Mouse (Mus musculus): ENCODE data around the gene Lgals4. TPM values are rescaled to one million over a fixed set of nuclear protein-coding genes. Genes with fewer than 3 reads are reported as not detected.

Gene Lgals4
- polyA plus RNA-seq, 1 experiment from 2014 or later: 10.9 TPM

GRCm38 (mm10) chr7:28820358-28821260, 13.0 kb upstream of the Lgals4 start:
- H3K4me3 ChIP-seq (replicated peaks; ENCODE audit: low read depth, low read length): no peak overlapping the region
- WGBS: 65% methylated on average over 12 of the region's 12 CpGs
- H3K4me2 ChIP-seq (ENCODE audit: low read length): no peak overlapping the region
- H3K36me3 ChIP-seq (ENCODE audit: insufficient read depth, low read length): peaks cover 67% of the 10 kb centered on the region
- peaks cover 7% of the 10 kb centered on the region for H3K4me1 ChIP-seq (replicated peaks; ENCODE audit: insufficient read depth, low read length)
- no peak for ATAC-seq (replicated peaks; ENCODE audit: low FRiP score, low read depth)
- H3K9me3 ChIP-seq (replicated peaks; ENCODE audit: low read length): no peaks in the 10 kb centered on the region
- TF ChIP-seq CTCF (IDR thresholded peaks at IDR 0.05; ENCODE audit: low read depth): no peak
- DNase-seq (ENCODE audit: low spot score): no peak
- no peak overlapping the region for H3K9ac ChIP-seq (ENCODE audit: low read depth, low read length)
- no peaks in the 10 kb centered on the region for H3K27me3 ChIP-seq (ENCODE audit: insufficient read depth, low read length)
- H3K27ac ChIP-seq: 0 out of 2 replicates have a peak overlapping the region, but pooled peaks have one; percentile 40

- ATAC-seq (replicated peaks; ENCODE audit: low FRiP score, low read depth): no peak
- no peak for DNase-seq (ENCODE audit: low spot score)
- H3K27me3 ChIP-seq (ENCODE audit: insufficient read depth, low read length): no peaks in the 10 kb centered on the region
- peaks cover 13% of the 10 kb centered on the region for H3K4me1 ChIP-seq (replicated peaks; ENCODE audit: insufficient read depth, low read length)
- no peaks in the 10 kb centered on the region for H3K9me3 ChIP-seq (replicated peaks; ENCODE audit: low read length)
- WGBS: 50% methylated on average over 10 of the region's 10 CpGs
- 0 out of 2 replicates have a peak overlapping the region, but pooled peaks have one; percentile 40 for H3K27ac ChIP-seq
- H3K9ac ChIP-seq (ENCODE audit: low read depth, low read length): no peak overlapping the region
- H3K4me2 ChIP-seq (ENCODE audit: low read length): no peak overlapping the region
- TF ChIP-seq CTCF (IDR thresholded peaks at IDR 0.05; ENCODE audit: low read depth): no peak
- H3K36me3 ChIP-seq (ENCODE audit: insufficient read depth, low read length): peaks cover 59% of the 10 kb centered on the region
- H3K4me3 ChIP-seq (replicated peaks; ENCODE audit: low read depth, low read length): no peak overlapping the region
These were observed 12.3 kb upstream of the Lgals4 start for GRCm38 (mm10) chr7:28821261-28821831.

GRCm38 (mm10) chr7:28822556-28822955, 11.1 kb upstream of the Lgals4 start:
- DNase-seq (ENCODE audit: low spot score) (no peak), ATAC-seq (replicated peaks; ENCODE audit: low FRiP score, low read depth) (no peak)
- Histone ChIP-seq H3K27me3 (ENCODE audit: insufficient read depth, low read length) (no peaks in the 10 kb centered on the region), H3K9me3 (replicated peaks; ENCODE audit: low read length) (no peaks in the 10 kb centered on the region), H3K36me3 (ENCODE audit: insufficient read depth, low read length) (peaks cover 49% of the 10 kb centered on the region), H3K4me3 (replicated peaks; ENCODE audit: low read depth, low read length) (no peak overlapping the region), H3K27ac (0 out of 2 replicates have a peak overlapping the region, but pooled peaks have one; percentile 5), H3K4me1 (replicated peaks; ENCODE audit: insufficient read depth, low read length) (peaks cover 13% of the 10 kb centered on the region), H3K4me2 (ENCODE audit: low read length) (no peak overlapping the region), H3K9ac (ENCODE audit: low read depth, low read length) (no peak overlapping the region)
- no peak for TF ChIP-seq CTCF (IDR thresholded peaks at IDR 0.05; ENCODE audit: low read depth)
- 83% methylated on average over 1 of the region's 1 CpGs for WGBS

GRCm38 (mm10) chr7:28822993-28823903, 10.4 kb upstream of the Lgals4 start:
- Histone ChIP-seq H3K9ac (ENCODE audit: low read depth, low read length) (no peak overlapping the region), H3K9me3 (replicated peaks; ENCODE audit: low read length) (no peaks in the 10 kb centered on the region), H3K27me3 (ENCODE audit: insufficient read depth, low read length) (no peaks in the 10 kb centered on the region), H3K27ac (peak overlapping the region; percentile 92), H3K4me2 (ENCODE audit: low read length) (no peak overlapping the region), H3K4me3 (replicated peaks; ENCODE audit: low read depth, low read length) (no peak overlapping the region), H3K4me1 (replicated peaks; ENCODE audit: insufficient read depth, low read length) (peaks cover 13% of the 10 kb centered on the region), H3K36me3 (ENCODE audit: insufficient read depth, low read length) (peaks cover 42% of the 10 kb centered on the region)
- TF ChIP-seq CTCF (IDR thresholded peaks at IDR 0.05; ENCODE audit: low read depth): no peak
- 60% methylated on average over 10 of the region's 10 CpGs for WGBS
- ATAC-seq (replicated peaks; ENCODE audit: low FRiP score, low read depth) (no peak), DNase-seq (ENCODE audit: low spot score) (no peak)

GRCm38 (mm10) chr7:28823932-28824331, 9.7 kb upstream of the Lgals4 start:
- no peak overlapping the region for H3K4me2 ChIP-seq (ENCODE audit: low read length)
- TF ChIP-seq CTCF (IDR thresholded peaks at IDR 0.05; ENCODE audit: low read depth): no peak
- H3K27me3 ChIP-seq (ENCODE audit: insufficient read depth, low read length): no peaks in the 10 kb centered on the region
- no peak for DNase-seq (ENCODE audit: low spot score)
- H3K4me3 ChIP-seq (replicated peaks; ENCODE audit: low read depth, low read length): no peak overlapping the region
- H3K9me3 ChIP-seq (replicated peaks; ENCODE audit: low read length): no peaks in the 10 kb centered on the region
- peaks cover 13% of the 10 kb centered on the region for H3K4me1 ChIP-seq (replicated peaks; ENCODE audit: insufficient read depth, low read length)
- peaks cover 35% of the 10 kb centered on the region for H3K36me3 ChIP-seq (ENCODE audit: insufficient read depth, low read length)
- H3K27ac ChIP-seq: peak overlapping the region; percentile 92
- WGBS: 49% methylated on average over 2 of the region's 2 CpGs
- ATAC-seq (replicated peaks; ENCODE audit: low FRiP score, low read depth): no peak
- no peak overlapping the region for H3K9ac ChIP-seq (ENCODE audit: low read depth, low read length)

Data from kidney, postnatal 0 days (tissue).